Mouse (Mus musculus) forebrain, postnatal 0 days (tissue): Measurements from ENCODE around the gene Dock1. TPM values are rescaled to one million over a fixed set of nuclear protein-coding genes. Genes with fewer than 3 reads are reported as not detected.

Source experiments
- ATAC-seq: fragments of 200-750 bp; cut with Nextera tagmentation; 2 replicates; pipeline ENCODE4 v1.8.0; 2017; ENCODE audit warnings: mild to moderate bottlenecking, moderate library complexity
- DNase-seq: peaks from one replicate; pipeline ENCODE4 v3.0.0-alpha.2; 2015
- H3K27ac ChIP-seq: fragments of 300-500 bp; sonication (generic); 2 replicates; pipeline ENCODE4 v1.5.1; 2014; ENCODE audit warnings: low read depth, mild to moderate bottlenecking, antibody characterized with exemption, low read length, moderate library complexity, mixed read lengths
- H3K27me3 ChIP-seq: fragments of 300-500 bp; sonication (generic); 2 replicates; pipeline ENCODE4 v1.6.1; 2014; ENCODE audit warnings: mild to moderate bottlenecking, low read length, mixed read lengths; ENCODE audit not compliant: insufficient read depth
- H3K36me3 ChIP-seq: fragments of 300-500 bp; sonication (generic); 2 replicates; pipeline ENCODE4 v1.6.1; 2014; ENCODE audit warnings: mild to moderate bottlenecking, moderate library complexity; ENCODE audit not compliant: insufficient read depth
- H3K4me1 ChIP-seq: fragments of 300-500 bp; sonication (generic); 2 replicates; pipeline ENCODE4 v1.6.1; 2014; ENCODE audit warnings: antibody characterized with exemption; ENCODE audit not compliant: insufficient read depth
- H3K4me2 ChIP-seq: fragments of 300-500 bp; sonication (generic); 2 replicates; pipeline ENCODE4 v1.6.1; 2014; ENCODE audit warnings: low read depth, mild to moderate bottlenecking, moderate library complexity
- H3K4me3 ChIP-seq: fragments of 300-500 bp; sonication (generic); 2 replicates; pipeline ENCODE4 v1.5.1; 2014; ENCODE audit warnings: low read depth, low read length, mixed read lengths
- H3K9ac ChIP-seq: fragments of 300-500 bp; sonication (generic); 2 replicates; pipeline ENCODE4 v1.6.1; 2014; ENCODE audit warnings: mild to moderate bottlenecking
- H3K9me3 ChIP-seq: fragments of 300-500 bp; sonication (generic); 2 replicates; pipeline ENCODE4 v1.6.1; 2016; ENCODE audit warnings: low read length
- CTCF ChIP-seq: sonication (generic); IDR thresholded peaks from 2 replicates; pipeline ENCODE4 v1.5.1; 2016; ENCODE audit warnings: antibody characterized with exemption, control low read depth, low read depth
- WGBS: fragments of 180-500 bp; shearing (Covaris S2); extraction: QIAGEN DNeasy Blood & Tissue Kit; methylation state at CpG from one replicate; pipeline ENCODE4 v1.1.7; 2014; 5-methylcytosine and 5-hydroxymethylcytosine counted together
- polyA plus RNA-seq: library from polyadenylated mRNA; unstranded; fragments of >200 nt; fragmentation: Nextera tagmentation; extraction: Ambion mirVana; gene quantifications from 2 replicates; pipeline ENCODE4 v1.2.1, GENCODE M21; 2015
- total RNA-seq: library from RNA; depleted of rRNA; stranded (reverse); fragments of >200 nt; gene quantifications from 2 replicates; pipeline ENCODE4 v1.2.3, GENCODE M21; 2014

Gene Dock1
- total and polyA plus RNA-seq, 2 experiments from 2014 or later = 5.5 to 12.6 TPM

- no peak overlapping the region for H3K9ac ChIP-seq
- H3K4me1 ChIP-seq = no peaks in the 10 kb centered on the region
- WGBS = 92% methylated on average over 2 of the region's 2 CpGs
- no peak for DNase-seq
- no peak for TF ChIP-seq CTCF
- no peak overlapping the region for H3K4me2 ChIP-seq
- H3K27ac ChIP-seq = no peak overlapping the region
- no peak overlapping the region for H3K4me3 ChIP-seq
- H3K36me3 ChIP-seq = no peaks in the 10 kb centered on the region
- H3K9me3 ChIP-seq = no peaks in the 10 kb centered on the region
- H3K27me3 ChIP-seq = no peaks in the 10 kb centered on the region
- no peak for ATAC-seq
Observed at GRCm38 (mm10) chr7:135035651-135036050, 365.2 kb downstream of the Dock1 start.

- no peak for ATAC-seq
- H3K9ac ChIP-seq = no peak overlapping the region
- H3K27ac ChIP-seq = no peak overlapping the region
- no peak for TF ChIP-seq CTCF
- no peaks in the 10 kb centered on the region for H3K36me3 ChIP-seq
- no peaks in the 10 kb centered on the region for H3K27me3 ChIP-seq
- H3K4me3 ChIP-seq = no peak overlapping the region
- no peak for DNase-seq
- no peak overlapping the region for H3K4me2 ChIP-seq
- WGBS = 74% methylated on average over 1 of the region's 1 CpGs
- no peaks in the 10 kb centered on the region for H3K9me3 ChIP-seq
- H3K4me1 ChIP-seq = no peaks in the 10 kb centered on the region
Observed at GRCm38 (mm10) chr7:135038930-135039329, 368.5 kb downstream of the Dock1 start.

- ATAC-seq = no peak
- TF ChIP-seq CTCF = no peak
- no peaks in the 10 kb centered on the region for H3K36me3 ChIP-seq
Observed at GRCm38 (mm10) chr7:135043931-135044765, 373.7 kb downstream of the Dock1 start.

DNA sequence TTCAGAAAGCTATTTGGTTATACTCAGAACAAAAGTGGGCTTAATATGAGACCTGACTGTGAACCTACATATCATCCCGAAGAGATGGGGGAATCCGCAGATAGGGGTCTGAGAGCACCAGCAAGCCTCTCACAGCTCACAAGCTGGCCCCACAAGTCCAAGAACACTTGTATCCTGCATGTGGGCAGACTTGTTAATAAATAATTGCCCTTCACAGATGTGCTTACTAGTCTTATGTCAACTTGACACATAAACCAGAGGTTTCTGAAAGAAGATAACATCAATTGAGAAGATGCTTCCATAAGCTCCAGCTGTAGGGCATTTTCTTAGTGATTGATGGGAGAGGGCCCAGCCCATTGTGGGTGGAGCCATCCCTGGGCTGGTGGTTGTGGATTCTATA is 379.0 kb downstream of the Dock1 start:
- no peak overlapping the region for H3K27ac ChIP-seq
- no peak for DNase-seq
- TF ChIP-seq CTCF = no peak
- no peak overlapping the region for H3K9ac ChIP-seq
- no peaks in the 10 kb centered on the region for H3K9me3 ChIP-seq
- H3K36me3 ChIP-seq = no peaks in the 10 kb centered on the region
- WGBS = 99% methylated on average over 2 of the region's 2 CpGs
- no peak for ATAC-seq
- H3K27me3 ChIP-seq = no peaks in the 10 kb centered on the region
- no peak overlapping the region for H3K4me2 ChIP-seq
- no peaks in the 10 kb centered on the region for H3K4me1 ChIP-seq
- H3K4me3 ChIP-seq = no peak overlapping the region

More at GRCm38 (mm10) chr7:135043931-135044765, 373.7 kb downstream of the Dock1 start:
- Histone ChIP-seq H3K27ac (no peak overlapping the region), H3K4me2 (no peak overlapping the region), H3K9me3 (no peaks in the 10 kb centered on the region), H3K27me3 (no peaks in the 10 kb centered on the region), H3K4me1 (no peaks in the 10 kb centered on the region), H3K9ac (no peak overlapping the region), H3K4me3 (no peak overlapping the region)
- DNase-seq = no peak
- WGBS = 90% methylated on average over 12 of the region's 12 CpGs

DNA sequence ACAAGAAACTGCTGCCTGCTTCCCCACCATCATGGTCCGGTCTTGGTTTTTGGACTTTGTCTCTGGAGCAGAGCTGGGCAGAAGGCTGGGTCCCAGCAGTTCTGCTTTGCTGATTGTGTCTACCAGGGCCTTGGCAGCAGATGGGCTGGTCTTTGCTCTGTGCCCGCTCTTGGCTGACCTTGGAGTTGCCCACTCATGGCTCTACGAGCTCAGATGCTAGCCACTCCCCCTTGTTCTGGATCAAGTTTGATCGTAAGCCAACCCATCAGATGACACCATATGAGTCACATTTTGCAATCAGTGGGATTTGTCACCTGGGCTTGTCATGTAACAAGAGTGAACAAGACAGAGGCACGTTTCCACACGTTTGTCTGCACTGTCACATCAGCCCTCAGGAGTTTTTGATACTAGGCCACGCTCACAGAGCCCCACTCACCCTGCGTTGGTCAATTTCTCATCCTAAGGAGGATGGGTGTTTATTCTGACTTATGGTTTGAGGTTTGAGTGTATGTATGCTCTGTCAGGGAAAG is 382.8 kb downstream of the Dock1 start:
- no peak overlapping the region for H3K4me2 ChIP-seq
- no peak overlapping the region for H3K4me3 ChIP-seq
- H3K9ac ChIP-seq = no peak overlapping the region
- no peaks in the 10 kb centered on the region for H3K9me3 ChIP-seq
- no peaks in the 10 kb centered on the region for H3K4me1 ChIP-seq
- DNase-seq (no peak), ATAC-seq (no peak)
- H3K27me3 ChIP-seq = no peaks in the 10 kb centered on the region
- 91% methylated on average over 8 of the region's 8 CpGs for WGBS
- no peaks in the 10 kb centered on the region for H3K36me3 ChIP-seq
- no peak for TF ChIP-seq CTCF
- H3K27ac ChIP-seq = no peak overlapping the region

DNA sequence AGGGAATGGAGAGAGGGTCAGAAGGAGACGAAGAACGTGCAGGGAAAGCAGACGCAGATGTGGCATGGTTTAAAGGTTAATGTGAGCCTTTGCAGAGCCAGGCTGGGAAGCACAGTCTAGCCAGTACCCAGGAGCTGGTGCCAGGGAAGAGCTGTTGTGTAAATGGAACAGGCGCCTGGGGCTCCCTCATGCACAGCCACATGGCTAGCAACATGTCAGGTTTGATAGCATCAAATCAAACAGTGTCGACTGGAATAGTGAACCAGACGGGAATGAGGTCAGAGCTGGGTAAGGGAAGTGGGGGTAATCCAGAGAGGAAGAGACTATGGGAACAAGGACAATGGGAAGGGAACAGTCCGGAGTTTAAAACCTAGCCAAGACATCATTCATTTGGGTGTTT is 384.2 kb downstream of the Dock1 start:
- Histone ChIP-seq H3K9ac (no peak overlapping the region), H3K27ac (no peak overlapping the region), H3K4me2 (no peak overlapping the region), H3K4me1 (no peaks in the 10 kb centered on the region), H3K27me3 (no peaks in the 10 kb centered on the region), H3K4me3 (no peak overlapping the region), H3K36me3 (no peaks in the 10 kb centered on the region), H3K9me3 (no peaks in the 10 kb centered on the region)
- 73% methylated on average over 7 of the region's 7 CpGs for WGBS
- DNase-seq (no peak), ATAC-seq (no peak)
- no peak for TF ChIP-seq CTCF

- ATAC-seq = no peak
Observed at GRCm38 (mm10) chr7:135059071-135059470, 388.6 kb downstream of the Dock1 start.

More at GRCm38 (mm10) chr7:135059071-135059470, 388.6 kb downstream of the Dock1 start:
- no peak for DNase-seq
- Histone ChIP-seq H3K36me3 (no peaks in the 10 kb centered on the region), H3K27me3 (no peaks in the 10 kb centered on the region), H3K4me1 (no peaks in the 10 kb centered on the region), H3K27ac (no peak overlapping the region), H3K9me3 (peaks cover 4% of the 10 kb centered on the region; the same call in 1 of the 2 replicates), H3K4me3 (no peak overlapping the region), H3K4me2 (no peak overlapping the region), H3K9ac (no peak overlapping the region)
- TF ChIP-seq CTCF = no peak
- WGBS = 80% methylated on average over 4 of the region's 4 CpGs
